Comparison of ENCODE assay signal across 14 mouse cellular contexts in genomic region chr5:91849533-91849932, GRCm38 (mm10).
"Had no signal": no experiment of that assay in that cellular context is flagged by ENCODE, and none has a peak within 500 bp of the region (broad histone marks: within the 10 kb centered on the region; RNA-seq: fewer than 3 reads in every experiment).

No protein-coding gene starts in this region.

- H3K36me3 ChIP-seq: lung, embryonic 15.5 days; midbrain, embryonic 13.5 days; neural tube, embryonic 15.5 days had no signal

- H3K27ac ChIP-seq: left cerebral cortex, adult 2 months; lung, embryonic 15.5 days; macrophage; midbrain, embryonic 13.5 days; neural tube, embryonic 15.5 days; stomach, postnatal 0 days had no signal

- DNase-seq: kidney, adult 18-20 months; kidney, postnatal 14 days; lung, postnatal 14 days; right cerebral cortex, adult 18-20 months; right cerebral cortex, postnatal 25 days; thymus, postnatal 4 days had no signal

- H3K4me2 ChIP-seq: lung, embryonic 15.5 days; midbrain, embryonic 13.5 days; neural tube, embryonic 15.5 days had no signal

- H3K4me3 ChIP-seq: left cerebral cortex, adult 2 months; lung, embryonic 15.5 days; megakaryocyte, embryonic 14.5 days; midbrain, embryonic 13.5 days; myocyte; neural tube, embryonic 15.5 days had no signal

- H3K27me3 ChIP-seq: lung, embryonic 15.5 days; megakaryocyte, embryonic 14.5 days; midbrain, embryonic 13.5 days; neural tube, embryonic 15.5 days had no signal

- H3K9ac ChIP-seq: lung, embryonic 15.5 days; midbrain, embryonic 13.5 days; neural tube, embryonic 15.5 days had no signal

- ATAC-seq: midbrain, embryonic 13.5 days had no signal

- H3K4me1 ChIP-seq: midbrain, embryonic 13.5 days; neural tube, embryonic 15.5 days had no signal

- H3K9me3 ChIP-seq: lung, embryonic 15.5 days; midbrain, embryonic 13.5 days; neural tube, embryonic 15.5 days had no signal
